Mouse (Mus musculus) midbrain, embryonic 11.5 days (tissue): ENCODE measurements around the gene Klhdc8a. TPM values are rescaled to one million over a fixed set of nuclear protein-coding genes. Genes with fewer than 3 reads are reported as not detected.
A peak's percentile ranks its signal among the peaks of the same experiment; 100 is the strongest.

Experiments
- ATAC-seq: fragments of 200-750 bp; cut with Nextera tagmentation; 2 replicates; pipeline ENCODE4 v1.8.0; 2017; ENCODE audit warnings: moderate TSS enrichment, moderate library complexity; ENCODE audit not compliant: low FRiP score
- DNase-seq: peaks from one replicate; pipeline ENCODE4 v3.0.0; 2015; ENCODE audit warnings: low spot score; ENCODE audit errors: missing footprints
- H3K27ac ChIP-seq: fragments of 300-500 bp; sonication (generic); 2 replicates; pipeline ENCODE4 v1.5.1; 2014; ENCODE audit warnings: low read depth, low read length
- H3K27me3 ChIP-seq: fragments of 300-500 bp; sonication (generic); 2 replicates; pipeline ENCODE4 v1.6.1; 2014; ENCODE audit warnings: mild to moderate bottlenecking, low read length, moderate library complexity, mixed read lengths; ENCODE audit not compliant: control insufficient read depth, insufficient read depth
- H3K36me3 ChIP-seq: fragments of 300-500 bp; sonication (generic); 2 replicates; pipeline ENCODE4 v1.6.1; 2014; ENCODE audit warnings: mild to moderate bottlenecking, low read length, moderate library complexity, mixed read lengths; ENCODE audit not compliant: control insufficient read depth, insufficient read depth
- H3K4me1 ChIP-seq: fragments of 300-500 bp; sonication (generic); 2 replicates; pipeline ENCODE4 v1.6.1; 2014; ENCODE audit warnings: low read length; ENCODE audit not compliant: control insufficient read depth, insufficient read depth
- H3K4me2 ChIP-seq: fragments of 300-500 bp; sonication (generic); 2 replicates; pipeline ENCODE4 v1.6.1; 2014; ENCODE audit warnings: mild to moderate bottlenecking, moderate library complexity
- H3K4me3 ChIP-seq: fragments of 300-500 bp; sonication (generic); 2 replicates; pipeline ENCODE4 v1.5.1; 2014; ENCODE audit warnings: low read depth, low read length
- H3K9ac ChIP-seq: fragments of 300-500 bp; sonication (generic); 2 replicates; pipeline ENCODE4 v1.6.1; 2014; ENCODE audit warnings: low read length
- H3K9me3 ChIP-seq: fragments of 300-500 bp; sonication (generic); 2 replicates; pipeline ENCODE4 v1.6.1; 2016; ENCODE audit warnings: low read length; ENCODE audit not compliant: control insufficient read depth
- WGBS: fragments of 180-500 bp; shearing (Covaris S2); extraction: QIAGEN DNeasy Blood & Tissue Kit; methylation state at CpG from one replicate; pipeline ENCODE4 v1.1.7; 2014; 5-methylcytosine and 5-hydroxymethylcytosine counted together
- polyA plus RNA-seq: library from polyadenylated mRNA; unstranded; fragments of >200 nt; fragmentation: Nextera tagmentation; extraction: Ambion mirVana; gene quantifications from 2 replicates; pipeline ENCODE4 v1.2.1, GENCODE M21; 2014

The Klhdc8a gene
- polyA plus RNA-seq, 1 experiment from 2014 or later = 4.5 TPM

- peaks cover 94% of the 10 kb centered on the region for H3K4me1 ChIP-seq
- H3K36me3 ChIP-seq = peaks cover 35% of the 10 kb centered on the region
- WGBS = 2% methylated on average over 2 of the region's 2 CpGs
- DNase-seq (no peak), ATAC-seq (no peak)
- peak overlapping the region; percentile 89 for H3K27ac ChIP-seq
- H3K4me3 ChIP-seq = no peak overlapping the region
- H3K4me2 ChIP-seq = no peak overlapping the region
- 0 out of 2 replicates have a peak overlapping the region, but pooled peaks have one; percentile 27 for H3K9ac ChIP-seq
- no peaks in the 10 kb centered on the region for H3K27me3 ChIP-seq
- no peaks in the 10 kb centered on the region for H3K9me3 ChIP-seq
These were observed 34.8 kb downstream of the Klhdc8a start for GRCm38 (mm10) chr1:132333201-132333600.

GRCm38 (mm10) chr1:132333675-132334141 lies 35.3 kb downstream of the Klhdc8a start:
- Histone ChIP-seq H3K27me3 (no peaks in the 10 kb centered on the region), H3K9me3 (no peaks in the 10 kb centered on the region), H3K4me2 (peak overlapping the region; percentile 16; the same call in 1 of the 2 replicates), H3K9ac (0 out of 2 replicates have a peak overlapping the region, but pooled peaks have one; percentile 25), H3K27ac (peak overlapping the region; percentile 89), H3K36me3 (peaks cover 30% of the 10 kb centered on the region), H3K4me3 (no peak overlapping the region), H3K4me1 (peaks cover 89% of the 10 kb centered on the region)
- WGBS = 2% methylated on average over 4 of the region's 4 CpGs
- ATAC-seq (peak; percentile 88), DNase-seq (peak; percentile 96)

GRCm38 (mm10) chr1:132334178-132334801 lies 35.9 kb downstream of the Klhdc8a start:
- ATAC-seq = peak; percentile 31; the same call in 1 of the 2 replicates
- Histone ChIP-seq H3K4me1 (peaks cover 86% of the 10 kb centered on the region), H3K4me3 (no peak overlapping the region), H3K4me2 (peak overlapping the region; percentile 16; the same call in 1 of the 2 replicates), H3K27me3 (no peaks in the 10 kb centered on the region), H3K9me3 (no peaks in the 10 kb centered on the region), H3K9ac (0 out of 2 replicates have a peak overlapping the region, but pooled peaks have one; percentile 25), H3K27ac (peak overlapping the region; percentile 89), H3K36me3 (peaks cover 27% of the 10 kb centered on the region)
- DNase-seq = peak; percentile 91
- WGBS = 13% methylated on average over 6 of the region's 6 CpGs

- Histone ChIP-seq H3K27me3 (no peaks in the 10 kb centered on the region), H3K9me3 (no peaks in the 10 kb centered on the region), H3K4me1 (peaks cover 74% of the 10 kb centered on the region), H3K4me2 (no peak overlapping the region), H3K27ac (peak overlapping the region; percentile 89), H3K9ac (peak overlapping the region; percentile 34; the same call in 1 of the 2 replicates), H3K36me3 (peaks cover 19% of the 10 kb centered on the region), H3K4me3 (no peak overlapping the region)
- 35% methylated on average over 12 of the region's 12 CpGs for WGBS
- ATAC-seq (no peak), DNase-seq (peak; percentile 90)
These were observed 37.0 kb downstream of the Klhdc8a start for GRCm38 (mm10) chr1:132335378-132335965.

GRCm38 (mm10) chr1:132336921-132337320 lies 38.5 kb downstream of the Klhdc8a start:
- Histone ChIP-seq H3K4me3 (no peak overlapping the region), H3K4me2 (no peak overlapping the region), H3K27ac (no peak overlapping the region), H3K27me3 (no peaks in the 10 kb centered on the region), H3K36me3 (peaks cover 7% of the 10 kb centered on the region), H3K9ac (no peak overlapping the region), H3K4me1 (peaks cover 59% of the 10 kb centered on the region), H3K9me3 (no peaks in the 10 kb centered on the region)
- 70% methylated on average over 6 of the region's 6 CpGs for WGBS
- DNase-seq (no peak), ATAC-seq (no peak)

GRCm38 (mm10) chr1:132338027-132338660 lies 39.7 kb downstream of the Klhdc8a start:
- no peak overlapping the region for H3K27ac ChIP-seq
- DNase-seq (no peak), ATAC-seq (no peak)
- H3K9ac ChIP-seq = no peak overlapping the region
- H3K36me3 ChIP-seq = no peaks in the 10 kb centered on the region
- peaks cover 47% of the 10 kb centered on the region for H3K4me1 ChIP-seq
- no peaks in the 10 kb centered on the region for H3K27me3 ChIP-seq
- H3K4me2 ChIP-seq = no peak overlapping the region
- 36% methylated on average over 7 of the region's 8 CpGs for WGBS
- H3K4me3 ChIP-seq = no peak overlapping the region
- no peaks in the 10 kb centered on the region for H3K9me3 ChIP-seq

- no peaks in the 10 kb centered on the region for H3K9me3 ChIP-seq
- H3K4me3 ChIP-seq = no peak overlapping the region
- H3K4me2 ChIP-seq = no peak overlapping the region
- H3K36me3 ChIP-seq = no peaks in the 10 kb centered on the region
- H3K4me1 ChIP-seq = peaks cover 12% of the 10 kb centered on the region
- H3K27me3 ChIP-seq = no peaks in the 10 kb centered on the region
- ATAC-seq = no peak
- 69% methylated on average over 5 of the region's 5 CpGs for WGBS
- H3K27ac ChIP-seq = no peak overlapping the region
- no peak overlapping the region for H3K9ac ChIP-seq
- DNase-seq = no peak
These were observed 43.5 kb downstream of the Klhdc8a start for GRCm38 (mm10) chr1:132341731-132342501.

- peaks cover 6% of the 10 kb centered on the region for H3K4me1 ChIP-seq
- DNase-seq (no peak), ATAC-seq (no peak)
- H3K27ac ChIP-seq = no peak overlapping the region
- H3K4me3 ChIP-seq = no peak overlapping the region
- 65% methylated on average over 3 of the region's 3 CpGs for WGBS
- no peaks in the 10 kb centered on the region for H3K27me3 ChIP-seq
- no peak overlapping the region for H3K4me2 ChIP-seq
- H3K36me3 ChIP-seq = no peaks in the 10 kb centered on the region
- H3K9me3 ChIP-seq = no peaks in the 10 kb centered on the region
- H3K9ac ChIP-seq = no peak overlapping the region
These were observed 44.1 kb downstream of the Klhdc8a start for GRCm38 (mm10) chr1:132342518-132342917.
